Mouse (Mus musculus): ENCODE data around the gene Syn2. TPM values are rescaled to one million over a fixed set of nuclear protein-coding genes. Genes with fewer than 3 reads are reported as not detected.

Gene Syn2
- polyA plus RNA-seq, 1 experiment from 2014 or later, result 1.7 TPM

DNA sequence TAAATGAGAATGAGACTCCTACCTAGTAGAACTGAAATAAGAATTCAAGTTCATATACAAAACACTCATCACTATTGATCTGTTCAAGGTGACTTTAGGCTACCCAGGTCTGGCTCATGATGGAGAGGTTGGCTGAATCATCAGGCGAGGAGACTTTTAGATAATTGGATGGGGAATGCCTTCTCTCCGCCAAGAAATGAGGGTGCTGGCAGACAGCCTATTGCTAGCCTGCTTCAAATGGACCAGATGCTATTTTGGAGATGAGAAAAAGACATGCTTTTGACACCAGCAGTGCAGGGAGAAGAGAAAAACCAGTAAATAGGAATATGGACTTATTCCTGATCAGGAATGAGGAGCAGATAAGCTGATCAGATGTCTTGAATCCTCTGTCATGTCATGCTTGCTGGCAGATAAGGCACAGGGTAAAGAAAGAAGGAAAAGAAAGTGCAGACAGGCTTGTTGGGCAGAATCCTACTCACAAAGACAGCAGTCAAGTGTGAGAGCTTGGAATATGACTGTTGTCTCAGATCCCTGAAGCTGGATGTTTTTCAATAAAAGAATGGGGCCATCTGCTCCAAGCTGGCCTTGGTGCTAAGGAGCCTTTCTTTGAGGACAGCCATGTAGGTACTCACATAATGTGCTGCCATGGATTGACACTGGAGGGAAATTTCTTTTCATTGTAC lies 9.9 kb upstream of the Syn2 start:
- Histone ChIP-seq H3K4me2 (ENCODE audit: low read depth, low read length, severe bottlenecking) (no peak overlapping the region), H3K27ac (ENCODE audit: low read depth, low read length) (no peak overlapping the region), H3K9me3 (ENCODE audit: control insufficient read depth, low read length) (no peaks in the 10 kb centered on the region), H3K4me1 (replicated peaks; ENCODE audit: control insufficient read depth, insufficient read depth, low read length) (peaks cover 9% of the 10 kb centered on the region), H3K4me3 (ENCODE audit: low read depth, low read length) (no peak overlapping the region), H3K9ac (ENCODE audit: low read length) (no peak overlapping the region), H3K36me3 (ENCODE audit: control insufficient read depth, insufficient read depth, low read length) (no peaks in the 10 kb centered on the region), H3K27me3 (ENCODE audit: control insufficient read depth, insufficient read depth, low read length) (no peaks in the 10 kb centered on the region)
- 86% methylated on average over 2 of the region's 2 CpGs for WGBS
- DNase-seq (ENCODE audit: low spot score) (no peak), ATAC-seq (replicated peaks; ENCODE audit: low FRiP score) (no peak)

GRCm38 (mm10) chr6:115125358-115125720 lies 9.4 kb upstream of the Syn2 start:
- no peak overlapping the region for H3K4me3 ChIP-seq (ENCODE audit: low read depth, low read length)
- no peaks in the 10 kb centered on the region for H3K27me3 ChIP-seq (ENCODE audit: control insufficient read depth, insufficient read depth, low read length)
- H3K36me3 ChIP-seq (ENCODE audit: control insufficient read depth, insufficient read depth, low read length), result no peaks in the 10 kb centered on the region
- no peak for DNase-seq (ENCODE audit: low spot score)
- no peak for ATAC-seq (replicated peaks; ENCODE audit: low FRiP score)
- H3K9ac ChIP-seq (ENCODE audit: low read length), result no peak overlapping the region
- H3K4me2 ChIP-seq (ENCODE audit: low read depth, low read length, severe bottlenecking), result no peak overlapping the region
- no peaks in the 10 kb centered on the region for H3K9me3 ChIP-seq (ENCODE audit: control insufficient read depth, low read length)
- no peak overlapping the region for H3K27ac ChIP-seq (ENCODE audit: low read depth, low read length)
- WGBS, result 76% methylated on average over 1 of the region's 1 CpGs
- peaks cover 9% of the 10 kb centered on the region for H3K4me1 ChIP-seq (replicated peaks; ENCODE audit: control insufficient read depth, insufficient read depth, low read length)

DNA sequence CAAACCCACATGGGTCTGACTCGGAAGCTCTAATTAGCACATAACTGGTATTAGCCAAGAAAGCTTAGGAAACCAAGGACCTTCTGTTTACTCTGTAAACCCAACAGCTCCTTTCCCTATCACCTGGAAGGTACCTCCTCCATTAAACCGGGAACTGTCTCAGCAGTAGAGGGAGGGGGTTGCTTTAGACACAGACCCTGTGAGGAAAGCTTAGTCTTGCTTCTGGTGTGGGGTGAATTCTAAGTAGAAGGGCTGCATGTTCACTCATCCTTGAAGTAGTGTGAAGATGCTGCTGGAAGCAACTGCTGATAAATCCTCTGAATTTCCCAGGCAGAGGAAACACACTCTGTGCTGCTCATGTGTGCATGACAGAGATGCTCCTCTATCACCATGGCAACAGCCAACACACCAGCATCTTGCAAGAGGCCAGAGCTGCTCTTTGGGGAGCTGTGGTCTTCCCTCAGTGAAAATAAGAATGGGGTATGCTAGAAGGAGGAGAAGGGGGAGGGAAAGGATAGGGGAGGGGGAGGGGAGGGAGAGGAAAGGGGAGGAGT lies 8.4 kb upstream of the Syn2 start:
- peaks cover 9% of the 10 kb centered on the region for H3K4me1 ChIP-seq (replicated peaks; ENCODE audit: control insufficient read depth, insufficient read depth, low read length)
- H3K4me2 ChIP-seq (ENCODE audit: low read depth, low read length, severe bottlenecking), result no peak overlapping the region
- ATAC-seq (replicated peaks; ENCODE audit: low FRiP score) (peak; percentile 61; the same call in 1 of the 2 replicates), DNase-seq (ENCODE audit: low spot score) (peak; percentile 58)
- H3K9me3 ChIP-seq (ENCODE audit: control insufficient read depth, low read length), result no peaks in the 10 kb centered on the region
- peak overlapping the region; percentile 73 for H3K27ac ChIP-seq (ENCODE audit: low read depth, low read length)
- no peak overlapping the region for H3K4me3 ChIP-seq (ENCODE audit: low read depth, low read length)
- WGBS, result 23% methylated on average over 2 of the region's 2 CpGs
- H3K27me3 ChIP-seq (ENCODE audit: control insufficient read depth, insufficient read depth, low read length), result no peaks in the 10 kb centered on the region
- no peak overlapping the region for H3K9ac ChIP-seq (ENCODE audit: low read length)
- no peaks in the 10 kb centered on the region for H3K36me3 ChIP-seq (ENCODE audit: control insufficient read depth, insufficient read depth, low read length)

DNA sequence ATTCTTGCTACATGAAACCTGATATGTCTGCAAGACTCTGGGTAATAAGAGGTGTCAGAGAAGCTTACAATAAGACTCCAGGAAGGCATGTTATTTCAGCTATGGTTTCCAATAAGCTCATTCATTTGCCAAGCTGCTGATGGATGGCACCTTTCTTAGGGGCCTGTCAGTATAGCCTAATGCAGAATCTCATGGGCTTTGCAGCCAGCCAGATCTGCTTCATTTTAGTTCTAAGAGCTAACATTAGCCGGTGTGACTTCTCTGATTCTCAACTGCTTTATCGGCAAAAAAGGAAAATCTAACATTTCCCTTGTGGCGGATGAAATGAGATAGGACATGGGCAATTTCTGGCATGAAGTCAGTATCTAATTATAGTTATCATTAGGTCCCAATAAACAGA lies 7.9 kb upstream of the Syn2 start:
- 90% methylated on average over 3 of the region's 3 CpGs for WGBS
- DNase-seq (ENCODE audit: low spot score) (no peak), ATAC-seq (replicated peaks; ENCODE audit: low FRiP score) (no peak)
- no peaks in the 10 kb centered on the region for H3K36me3 ChIP-seq (ENCODE audit: control insufficient read depth, insufficient read depth, low read length)
- H3K4me2 ChIP-seq (ENCODE audit: low read depth, low read length, severe bottlenecking), result no peak overlapping the region
- H3K9ac ChIP-seq (ENCODE audit: low read length), result no peak overlapping the region
- H3K4me3 ChIP-seq (ENCODE audit: low read depth, low read length), result no peak overlapping the region
- H3K27me3 ChIP-seq (ENCODE audit: control insufficient read depth, insufficient read depth, low read length), result no peaks in the 10 kb centered on the region
- H3K9me3 ChIP-seq (ENCODE audit: control insufficient read depth, low read length), result no peaks in the 10 kb centered on the region
- no peak overlapping the region for H3K27ac ChIP-seq (ENCODE audit: low read depth, low read length)
- peaks cover 9% of the 10 kb centered on the region for H3K4me1 ChIP-seq (replicated peaks; ENCODE audit: control insufficient read depth, insufficient read depth, low read length)

GRCm38 (mm10) chr6:115127255-115127824 lies 7.4 kb upstream of the Syn2 start:
- WGBS, result 90% methylated on average over 5 of the region's 5 CpGs
- no peak overlapping the region for H3K9ac ChIP-seq (ENCODE audit: low read length)
- ATAC-seq (replicated peaks; ENCODE audit: low FRiP score), result no peak
- H3K27me3 ChIP-seq (ENCODE audit: control insufficient read depth, insufficient read depth, low read length), result no peaks in the 10 kb centered on the region
- H3K4me1 ChIP-seq (replicated peaks; ENCODE audit: control insufficient read depth, insufficient read depth, low read length), result peaks cover 9% of the 10 kb centered on the region
- no peaks in the 10 kb centered on the region for H3K9me3 ChIP-seq (ENCODE audit: control insufficient read depth, low read length)
- H3K36me3 ChIP-seq (ENCODE audit: control insufficient read depth, insufficient read depth, low read length), result no peaks in the 10 kb centered on the region
- no peak overlapping the region for H3K4me3 ChIP-seq (ENCODE audit: low read depth, low read length)
- H3K27ac ChIP-seq (ENCODE audit: low read depth, low read length), result no peak overlapping the region
- H3K4me2 ChIP-seq (ENCODE audit: low read depth, low read length, severe bottlenecking), result no peak overlapping the region
- no peak for DNase-seq (ENCODE audit: low spot score)

- 1% methylated on average over 27 of the region's 27 CpGs for WGBS
- peak; percentile 45 for ATAC-seq (replicated peaks; ENCODE audit: low FRiP score)
- peak overlapping the region; percentile 59 for H3K4me3 ChIP-seq (ENCODE audit: low read depth, low read length)
- no peaks in the 10 kb centered on the region for H3K36me3 ChIP-seq (ENCODE audit: control insufficient read depth, insufficient read depth, low read length)
- H3K27me3 ChIP-seq (ENCODE audit: control insufficient read depth, insufficient read depth, low read length), result peaks cover 6% of the 10 kb centered on the region; the same call in 1 of the 2 replicates
- no peak overlapping the region for H3K27ac ChIP-seq (ENCODE audit: low read depth, low read length)
- DNase-seq (ENCODE audit: low spot score), result no peak
- peaks cover 4% of the 10 kb centered on the region; the same call in 1 of the 2 replicates for H3K4me1 ChIP-seq (replicated peaks; ENCODE audit: control insufficient read depth, insufficient read depth, low read length)
- H3K4me2 ChIP-seq (ENCODE audit: low read depth, low read length, severe bottlenecking), result peak overlapping the region; percentile 83
- peak overlapping the region; percentile 58 for H3K9ac ChIP-seq (ENCODE audit: low read length)
- no peaks in the 10 kb centered on the region for H3K9me3 ChIP-seq (ENCODE audit: control insufficient read depth, low read length)
Measured at GRCm38 (mm10) chr6:115135332-115135649, 589 bp downstream of the Syn2 start.

- Histone ChIP-seq H3K4me1 (replicated peaks; ENCODE audit: control insufficient read depth, insufficient read depth, low read length) (peaks cover 4% of the 10 kb centered on the region; the same call in 1 of the 2 replicates), H3K9me3 (ENCODE audit: control insufficient read depth, low read length) (no peaks in the 10 kb centered on the region), H3K4me3 (ENCODE audit: low read depth, low read length) (no peak overlapping the region), H3K4me2 (ENCODE audit: low read depth, low read length, severe bottlenecking) (no peak overlapping the region), H3K9ac (ENCODE audit: low read length) (no peak overlapping the region), H3K36me3 (ENCODE audit: control insufficient read depth, insufficient read depth, low read length) (no peaks in the 10 kb centered on the region), H3K27ac (ENCODE audit: low read depth, low read length) (no peak overlapping the region), H3K27me3 (ENCODE audit: control insufficient read depth, insufficient read depth, low read length) (peaks cover 6% of the 10 kb centered on the region; the same call in 1 of the 2 replicates)
- DNase-seq (ENCODE audit: low spot score) (no peak), ATAC-seq (replicated peaks; ENCODE audit: low FRiP score) (no peak)
- 75% methylated on average over 9 of the region's 9 CpGs for WGBS
Measured at GRCm38 (mm10) chr6:115136156-115136555, 1.5 kb downstream of the Syn2 start.

DNA sequence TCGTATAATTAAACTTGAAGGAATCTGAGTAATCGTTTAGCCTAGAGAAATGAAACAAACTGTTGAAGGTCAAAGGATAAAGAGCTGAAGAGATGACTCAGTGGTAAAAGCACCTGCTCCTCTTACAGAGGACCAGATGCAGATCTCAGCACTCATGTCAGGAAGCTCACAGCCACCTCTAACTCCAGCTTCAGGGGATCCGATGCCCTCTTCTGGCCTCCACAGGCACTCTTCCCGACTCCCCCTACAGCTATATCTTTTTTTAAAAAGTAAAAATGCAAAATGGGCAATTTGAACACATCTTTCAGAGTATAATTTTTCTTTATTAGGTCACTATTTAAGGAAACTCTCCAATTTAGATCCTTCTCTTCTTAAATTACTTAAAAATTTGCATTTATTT lies 6.7 kb downstream of the Syn2 start:
- no peak for ATAC-seq (replicated peaks; ENCODE audit: low FRiP score)
- no peaks in the 10 kb centered on the region for H3K36me3 ChIP-seq (ENCODE audit: control insufficient read depth, insufficient read depth, low read length)
- H3K4me3 ChIP-seq (ENCODE audit: low read depth, low read length), result no peak overlapping the region
- H3K27me3 ChIP-seq (ENCODE audit: control insufficient read depth, insufficient read depth, low read length), result peaks cover 2% of the 10 kb centered on the region; the same call in 1 of the 2 replicates
- no peak overlapping the region for H3K9ac ChIP-seq (ENCODE audit: low read length)
- no peak overlapping the region for H3K27ac ChIP-seq (ENCODE audit: low read depth, low read length)
- no peak overlapping the region for H3K4me2 ChIP-seq (ENCODE audit: low read depth, low read length, severe bottlenecking)
- no peaks in the 10 kb centered on the region for H3K9me3 ChIP-seq (ENCODE audit: control insufficient read depth, low read length)
- DNase-seq (ENCODE audit: low spot score), result no peak
- H3K4me1 ChIP-seq (replicated peaks; ENCODE audit: control insufficient read depth, insufficient read depth, low read length), result no peaks in the 10 kb centered on the region
- 58% methylated on average over 4 of the region's 4 CpGs for WGBS

GRCm38 (mm10) chr6:115161175-115161574 lies 26.5 kb downstream of the Syn2 start:
- H3K4me2 ChIP-seq (ENCODE audit: low read depth, low read length, severe bottlenecking), result no peak overlapping the region
- DNase-seq (ENCODE audit: low spot score) (no peak), ATAC-seq (replicated peaks; ENCODE audit: low FRiP score) (no peak)
- H3K36me3 ChIP-seq (ENCODE audit: control insufficient read depth, insufficient read depth, low read length), result no peaks in the 10 kb centered on the region
- H3K27me3 ChIP-seq (ENCODE audit: control insufficient read depth, insufficient read depth, low read length), result no peaks in the 10 kb centered on the region
- no peaks in the 10 kb centered on the region for H3K9me3 ChIP-seq (ENCODE audit: control insufficient read depth, low read length)
- H3K27ac ChIP-seq (ENCODE audit: low read depth, low read length), result no peak overlapping the region
- no peak overlapping the region for H3K4me3 ChIP-seq (ENCODE audit: low read depth, low read length)
- no peaks in the 10 kb centered on the region for H3K4me1 ChIP-seq (replicated peaks; ENCODE audit: control insufficient read depth, insufficient read depth, low read length)
- H3K9ac ChIP-seq (ENCODE audit: low read length), result no peak overlapping the region
- WGBS, result 69% methylated on average over 4 of the region's 4 CpGs

Data from forebrain, embryonic 11.5 days (tissue).